Mouse (Mus musculus) layer of hippocampus, postnatal 14 days (tissue): Measurements from ENCODE around the gene Megf8. TPM values are rescaled to one million over a fixed set of nuclear protein-coding genes. Genes with fewer than 3 reads are reported as not detected.
"Not testable (repeated sequence)": the region's sequence is repeated elsewhere in the genome, so short reads cannot be mapped to it uniquely, and the experiment has no call there.

Experiments
- DNase-seq, 2 experiments: peaks; one replicate each; pipeline ENCODE4 v3.0.0; 2021 to 2022; ENCODE audit warnings: low spot score in 2 of 2, mixed read lengths in 1 of 2
- total RNA-seq, 2 experiments: library from RNA; stranded (reverse); gene quantifications; 2 replicates each; pipeline ENCODE4 v1.2.3; 2021

The Megf8 gene
- total RNA-seq, 2 experiments from 2014 or later, result 86.7 to 87.9 TPM

DNA sequence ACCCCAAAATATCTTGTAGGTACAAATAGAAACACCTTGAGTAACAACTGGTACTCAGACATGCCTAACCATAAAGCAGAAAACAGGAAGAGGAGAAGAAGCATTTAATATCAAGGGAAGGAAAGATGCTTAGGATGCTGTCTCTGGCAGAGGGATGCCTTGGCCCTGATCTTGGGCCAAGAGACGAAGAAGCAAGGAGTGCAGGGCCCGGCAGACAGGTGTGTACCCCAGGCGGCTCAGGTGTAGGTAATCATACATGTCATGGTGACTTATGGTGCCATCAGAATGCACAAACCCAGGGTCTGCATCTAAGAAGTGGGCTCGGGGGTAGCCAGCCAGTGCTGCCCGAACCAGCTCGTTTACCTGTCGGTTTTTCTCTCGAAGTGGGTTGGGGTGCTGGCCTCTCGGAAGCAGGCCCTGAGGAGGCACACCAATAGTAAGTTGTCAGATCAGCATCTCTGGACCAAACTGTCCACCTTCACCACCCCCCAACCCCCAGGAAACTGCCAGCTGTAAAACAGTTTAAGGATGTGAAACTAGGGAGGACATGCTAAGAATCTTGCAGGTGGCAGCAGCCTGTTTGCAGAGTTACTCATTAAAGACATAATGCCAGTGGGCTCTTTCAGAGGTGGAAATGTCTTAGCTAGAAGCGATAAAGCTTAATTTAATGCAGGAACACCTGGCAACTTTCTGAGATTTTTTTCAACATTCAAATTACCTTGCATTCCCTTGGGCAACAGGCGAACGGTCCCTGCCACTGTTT is 21.8 kb upstream of the Megf8 start:
- DNase-seq, result no peak

DNA sequence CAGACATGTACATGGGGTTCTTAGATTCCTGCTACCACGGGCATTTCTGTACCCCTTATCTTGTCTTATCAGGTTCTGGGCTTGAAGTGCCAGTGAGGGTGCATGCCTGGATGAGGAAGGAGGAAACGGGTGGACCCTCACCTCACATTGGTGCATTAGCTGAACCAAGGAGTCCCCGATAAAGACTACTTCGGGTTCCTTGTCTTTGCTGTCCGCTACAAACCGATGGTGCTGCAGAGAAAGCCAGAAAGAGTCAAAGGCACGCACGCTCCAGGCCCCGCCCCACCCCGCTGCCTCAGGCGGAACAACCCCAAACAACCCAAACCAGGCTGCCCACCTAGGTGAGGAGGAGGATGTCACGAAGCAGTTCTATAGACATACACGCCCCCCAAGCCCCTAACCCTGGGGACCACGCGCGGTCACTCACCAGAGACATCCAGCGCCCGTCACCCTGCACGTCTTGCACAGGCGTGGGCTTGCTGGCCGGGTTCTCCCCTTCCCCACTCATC is 20.0 kb upstream of the Megf8 start:
- no peak for DNase-seq

DNA sequence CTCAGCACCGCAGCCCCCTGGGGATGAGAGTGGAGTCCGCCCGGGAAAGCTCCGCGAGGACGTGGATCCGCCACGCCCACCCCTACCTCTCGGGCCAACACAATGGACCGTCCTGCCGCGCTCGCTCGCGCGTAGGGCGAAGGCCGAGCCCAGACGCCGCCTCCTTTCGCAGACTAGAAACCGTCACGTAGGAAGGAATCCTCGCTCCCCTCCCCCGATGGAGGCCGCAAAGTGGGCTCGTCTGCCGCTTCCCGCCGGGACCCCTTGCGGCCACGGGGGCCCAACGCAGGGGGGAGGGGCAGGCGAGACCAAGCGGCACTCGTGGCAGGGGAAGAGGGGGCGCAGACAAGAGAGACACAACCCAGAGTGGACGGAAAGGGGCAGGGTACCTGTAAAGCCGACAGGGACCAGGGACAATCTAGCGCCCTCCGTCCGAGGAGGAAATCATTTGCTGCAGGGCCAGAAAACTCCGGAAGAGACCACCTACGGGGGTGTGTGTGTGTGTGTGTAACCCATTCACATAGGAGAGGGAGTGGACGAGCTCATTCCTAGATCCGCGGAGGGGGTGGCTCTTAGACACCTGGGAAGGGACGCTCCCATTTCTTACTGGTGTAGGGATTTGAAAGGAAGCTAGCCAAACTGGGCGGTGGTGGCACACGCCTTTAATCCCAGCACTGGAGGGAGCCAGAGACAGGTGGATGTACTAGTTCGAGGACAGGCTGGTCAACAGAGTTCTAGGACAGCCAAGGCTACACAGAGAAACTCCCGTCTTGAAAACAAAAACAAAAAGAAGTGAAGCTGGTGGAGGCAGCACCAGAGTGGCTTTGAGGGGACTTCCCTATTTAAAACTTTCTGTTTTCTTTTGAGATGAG is 19.3 kb upstream of the Megf8 start, which contains the start of gene Pafah1b3:
TSS of gene Pafah1b3 (minus strand) at position 533 of the 872 bp plus-strand sequence.
- peak; percentile 80 to 86 for DNase-seq

DNA sequence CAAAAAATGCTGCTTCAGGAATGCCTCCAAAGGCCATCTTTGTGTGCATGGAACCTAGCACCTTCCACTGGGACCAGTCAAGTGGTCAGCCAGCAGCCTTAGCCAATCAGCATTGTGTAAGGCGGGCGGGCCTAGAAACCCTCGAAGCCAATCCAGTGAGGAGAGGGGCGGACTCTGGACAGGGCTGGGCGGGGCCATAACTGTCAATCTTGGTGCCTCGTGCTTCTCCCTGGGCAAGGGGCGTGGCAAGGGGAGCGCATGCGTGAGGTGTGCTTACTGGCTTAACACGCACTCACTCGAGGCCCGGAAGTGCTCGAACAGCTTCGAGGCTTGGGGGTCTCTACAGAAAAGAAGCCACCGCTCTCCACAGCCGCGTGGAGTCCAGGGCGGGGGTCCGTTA is 15.9 kb upstream of the Megf8 start, which contains the start of gene Prr19:
TSS of gene Prr19 (plus strand) at position 349 of the 400 bp plus-strand sequence.
- no peak for DNase-seq

DNA sequence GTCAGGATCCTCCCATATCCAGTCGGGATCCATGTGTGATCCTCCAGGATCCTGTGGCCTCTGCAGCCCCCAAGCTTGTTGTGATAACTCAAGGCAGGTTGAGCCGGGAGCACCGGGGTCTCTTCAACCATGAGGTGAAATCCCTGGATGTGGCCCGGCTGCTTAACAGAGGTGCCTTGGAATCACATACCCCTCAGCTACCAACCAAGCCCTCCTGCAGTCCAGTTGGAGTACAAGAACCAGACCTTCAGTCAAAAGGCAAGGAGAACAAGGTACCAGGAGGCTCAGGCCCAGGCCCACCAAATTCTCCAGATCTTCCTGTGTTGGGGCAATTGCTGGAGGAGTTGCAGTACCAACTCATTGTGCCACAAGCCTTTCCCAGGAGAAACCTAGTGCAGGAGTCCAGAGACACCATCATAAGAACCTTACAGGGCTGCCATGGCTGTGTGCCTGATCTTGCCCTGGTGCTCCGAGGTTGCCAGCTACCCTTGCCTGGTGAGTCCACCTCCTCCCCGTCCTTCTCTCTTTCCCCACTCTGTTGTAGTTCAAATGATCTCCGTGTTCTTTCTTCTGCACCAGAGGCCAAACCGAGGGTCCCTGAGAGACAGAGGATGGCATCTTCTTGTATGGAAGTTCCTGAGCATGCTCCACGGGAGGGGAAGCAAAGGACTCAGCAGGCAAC is 13.8 kb upstream of the Megf8 start:
- DNase-seq, result no peak

DNA sequence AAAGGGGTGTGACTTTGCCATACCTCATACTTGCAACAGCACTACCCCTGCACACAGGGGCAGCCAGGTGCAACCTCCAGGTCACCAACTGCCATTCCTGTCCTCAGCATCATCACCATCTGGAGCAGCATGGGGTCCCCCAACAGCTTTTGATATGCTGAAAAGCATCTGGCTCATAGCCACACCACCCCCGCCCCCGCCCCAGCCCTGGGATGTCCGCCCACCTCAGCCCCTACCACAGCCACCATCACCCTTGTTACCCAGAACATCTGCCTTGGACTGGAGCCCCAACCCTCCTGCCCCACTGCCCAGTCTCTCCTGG is 13.3 kb upstream of the Megf8 start:
- DNase-seq, result no peak

DNA sequence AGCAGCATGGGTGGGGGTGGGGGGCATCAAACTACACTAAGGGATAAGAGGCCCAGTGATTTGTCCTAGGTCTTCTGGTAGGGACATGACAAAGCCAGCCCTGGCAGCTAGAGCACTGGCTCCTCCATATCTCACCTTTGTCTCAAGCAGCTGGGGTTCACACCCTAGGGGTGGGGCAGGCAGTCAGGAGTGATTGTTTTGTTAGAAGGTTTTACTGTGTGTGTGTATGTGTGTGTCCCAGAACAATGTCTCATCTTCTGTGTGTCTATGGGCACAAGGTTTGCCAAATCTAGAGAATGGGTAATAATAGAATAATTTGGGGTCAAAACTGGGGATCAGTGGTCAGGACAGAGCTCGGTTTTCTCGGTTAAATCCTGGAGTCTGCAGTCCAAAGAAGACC is 11.5 kb upstream of the Megf8 start:
- DNase-seq, result no peak

DNA sequence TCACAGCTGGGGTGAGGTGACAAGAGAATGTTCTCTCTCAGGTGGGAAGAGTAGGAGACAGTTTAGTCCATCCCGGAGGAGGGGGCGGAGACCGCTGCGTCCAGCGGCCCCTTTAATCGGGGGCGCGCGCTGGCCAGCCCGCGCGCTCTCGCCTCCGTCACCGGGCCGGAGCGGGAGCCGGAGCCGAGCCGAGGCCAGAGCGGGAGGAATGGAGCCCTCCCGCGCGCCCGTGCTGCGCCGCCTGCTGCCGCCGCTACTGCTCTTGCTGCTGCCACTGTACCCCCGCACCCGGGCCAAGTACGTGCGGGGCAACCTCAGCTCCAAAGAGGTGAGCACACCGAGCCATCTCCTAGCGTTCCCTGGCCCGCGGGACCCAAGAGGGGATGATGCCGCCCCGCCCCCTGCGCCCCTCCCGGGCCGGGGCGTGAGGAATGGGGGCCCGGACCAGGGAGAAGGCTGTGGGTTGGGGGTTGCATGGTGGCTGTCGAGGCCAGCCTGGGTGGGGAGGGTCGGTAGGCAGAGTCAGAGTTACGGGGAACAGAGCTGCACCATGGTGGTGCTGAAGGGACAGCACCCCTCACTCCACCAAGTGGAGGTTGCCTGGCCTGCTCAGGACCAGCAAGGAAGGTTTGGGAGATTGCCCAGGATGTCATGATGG is 10.9 kb upstream of the Megf8 start, which contains the start of gene Tmem145:
TSS of gene Tmem145 (plus strand) at position 151 of the 658 bp plus-strand sequence.
- DNase-seq, result no peak

GRCm38 (mm10) chr7:25306614-25306996 is 10.4 kb upstream of the Megf8 start:
- no peak for DNase-seq

DNA sequence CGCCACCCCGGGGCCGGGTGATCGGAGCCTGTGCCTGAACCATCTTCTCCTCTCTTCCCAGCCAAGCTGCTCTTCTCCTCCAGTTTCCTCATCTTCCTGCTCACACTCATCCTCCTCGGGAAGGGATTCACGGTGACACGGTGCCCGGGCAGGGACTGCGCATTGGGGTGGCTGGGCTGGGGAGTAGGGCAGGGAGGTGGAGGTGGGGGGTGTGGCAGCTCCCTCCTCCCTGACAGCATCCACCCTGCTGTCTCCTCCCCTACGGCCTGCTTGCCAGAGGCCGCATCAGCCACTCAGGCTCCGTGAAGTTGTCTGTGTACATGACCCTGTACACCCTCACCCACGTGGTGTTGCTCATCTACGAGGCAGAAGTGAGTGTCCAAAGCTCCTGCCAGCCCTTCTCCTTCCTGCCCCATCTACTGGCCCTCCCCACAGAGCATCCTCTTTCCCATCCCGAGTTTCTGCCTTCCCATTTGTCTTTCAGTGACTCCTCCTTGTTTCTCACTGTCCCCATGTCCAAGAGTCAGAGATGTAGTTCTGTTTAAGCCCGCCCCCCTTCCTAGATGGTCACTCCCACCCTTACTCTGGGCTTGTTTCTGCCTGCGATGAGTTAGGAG is 8.2 kb upstream of the Megf8 start:
- DNase-seq, result no peak

GRCm38 (mm10) chr7:25309425-25309824 is 7.5 kb upstream of the Megf8 start:
- no peak for DNase-seq

- DNase-seq, result no peak
These were observed 5.8 kb upstream of the Megf8 start for GRCm38 (mm10) chr7:25311193-25311592.

DNA sequence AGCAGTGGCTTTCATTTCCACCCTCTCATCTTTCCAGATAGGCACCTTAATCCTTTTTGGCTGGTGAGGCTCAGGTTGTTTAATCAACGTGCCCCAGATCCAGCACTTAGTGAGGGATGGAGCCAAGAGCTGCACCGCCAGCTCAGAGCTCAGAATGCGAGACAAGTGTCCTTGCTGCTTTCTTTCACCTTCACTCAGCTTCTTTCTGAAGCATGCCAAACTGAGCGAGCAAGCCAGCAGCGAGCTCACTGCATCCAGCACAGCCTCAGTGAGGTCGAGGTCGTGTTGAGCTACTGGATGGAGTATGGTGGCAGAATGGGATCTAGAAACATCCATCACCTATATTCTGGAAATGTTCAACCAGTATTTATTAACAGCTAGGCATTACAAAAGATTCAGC is 3.6 kb upstream of the Megf8 start:
- no peak for DNase-seq

DNA sequence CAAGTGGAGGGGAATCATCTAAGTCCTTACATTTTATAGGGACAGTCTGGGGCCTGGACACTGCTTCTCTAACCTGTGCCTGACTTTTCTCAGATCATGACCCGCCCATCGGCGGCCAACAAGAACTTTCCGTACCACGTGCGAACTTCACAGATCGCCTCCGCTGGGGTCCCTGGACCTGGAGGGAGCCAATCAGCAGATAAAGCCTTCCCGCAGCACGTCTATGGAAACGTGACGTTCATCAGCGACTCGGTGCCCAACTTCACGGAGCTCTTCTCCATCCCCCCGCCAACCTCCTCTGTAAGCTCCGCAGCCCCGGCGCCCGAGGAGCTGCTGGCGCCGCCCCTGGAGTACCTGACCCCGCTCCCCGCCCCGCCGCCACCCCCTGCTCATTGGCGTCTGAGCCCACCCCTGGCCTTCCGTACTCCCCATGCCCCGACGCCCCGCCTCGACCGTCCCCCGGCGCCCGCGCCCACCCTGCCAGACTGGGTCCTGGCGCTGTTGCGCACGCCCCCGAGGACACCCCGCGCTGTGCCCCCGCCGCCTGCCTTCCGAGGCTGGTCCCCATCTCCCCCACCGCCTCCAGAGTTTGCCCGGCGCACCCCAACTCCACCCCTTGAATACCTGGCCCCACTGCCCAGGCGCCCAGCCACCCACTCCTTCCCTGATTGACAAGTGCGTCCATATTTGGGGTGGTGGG is 2.2 kb upstream of the Megf8 start:
- DNase-seq, result no peak

GRCm38 (mm10) chr7:25315306-25316041 is 1.5 kb upstream of the Megf8 start:
- DNase-seq, result no peak

- DNase-seq, result no peak
These were observed 559 bp downstream of the Megf8 start for GRCm38 (mm10) chr7:25317446-25317999.

GRCm38 (mm10) chr7:25322058-25322484 is 5.1 kb downstream of the Megf8 start:
- no peak for DNase-seq

DNA sequence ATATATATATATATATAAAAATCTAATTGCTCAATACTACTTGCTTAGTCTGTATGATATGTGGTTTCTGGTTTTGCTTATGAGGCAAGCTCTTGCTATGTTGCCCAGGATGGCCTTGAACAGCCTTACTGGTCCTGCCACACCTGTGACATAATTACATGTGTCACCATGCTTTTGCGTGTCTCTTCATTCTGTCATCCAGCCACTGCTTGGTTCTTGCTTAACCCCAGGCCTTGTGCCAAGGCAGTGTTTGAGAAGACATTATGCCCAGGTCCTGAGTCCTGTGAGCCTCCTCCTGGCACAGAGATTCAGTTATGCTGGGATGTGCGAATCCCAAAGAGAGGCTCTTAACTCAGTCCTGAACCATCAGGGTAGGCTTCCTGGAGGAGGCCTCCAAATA is 6.3 kb downstream of the Megf8 start:
- no peak for DNase-seq

GRCm38 (mm10) chr7:25325431-25325830 is 8.5 kb downstream of the Megf8 start:
- DNase-seq, result not testable (repeated sequence)
